Mouse (Mus musculus): ENCODE data around the gene Fam13c.

DNA sequence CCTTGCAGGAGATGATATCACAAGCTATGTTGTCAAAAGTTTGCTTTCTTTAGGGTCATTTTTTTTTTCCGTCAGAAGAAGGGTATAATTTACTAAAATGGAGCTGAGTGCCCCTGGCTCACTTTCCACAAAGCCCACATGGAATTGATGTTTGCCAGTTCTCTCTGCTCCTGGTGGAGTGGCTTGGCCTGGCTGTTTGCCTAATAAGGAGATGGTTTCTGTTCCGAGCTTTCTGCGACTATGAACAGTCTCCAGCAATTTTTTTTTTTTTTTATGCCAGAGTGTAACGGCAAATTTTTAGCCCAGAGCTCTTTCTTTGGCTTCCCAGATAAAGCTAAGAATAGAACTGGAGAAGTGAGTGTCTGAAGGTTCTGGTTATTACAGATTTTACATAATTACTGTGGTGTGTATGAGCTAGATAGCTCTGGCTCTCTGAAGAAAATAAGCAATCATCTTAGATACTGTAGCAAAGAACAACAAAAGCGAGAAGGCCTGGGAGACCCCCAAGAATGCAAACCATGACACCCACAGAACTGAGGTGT, 12.1 kb upstream of the Fam13c start:
- TF ChIP-seq POLR2A (IDR thresholded peaks at IDR 0.05; ENCODE audit: extremely low read depth, insufficient read depth, low read length) (no peak), CTCF (IDR thresholded peaks at IDR 0.05; ENCODE audit: low read depth, low read length) (no peak)

All from liver, adult 2 months (tissue).